Mouse (Mus musculus): ENCODE measurements around the gene Pip5kl1. TPM values are rescaled to one million over a fixed set of nuclear protein-coding genes. Genes with fewer than 3 reads are reported as not detected.

The Pip5kl1 gene
- polyA plus RNA-seq, 1 experiment from 2014 or later = 0.08 TPM

GRCm38 (mm10) chr2:32574901-32575585, 446 bp downstream of the Pip5kl1 start:
- DNase-seq (ENCODE audit: low spot score) (peak; percentile 59), ATAC-seq (ENCODE audit: low FRiP score, low TSS enrichment) (peak; percentile 16; the same call in 1 of the 2 replicates)
- H3K4me1 ChIP-seq (replicated peaks; ENCODE audit: control insufficient read depth, insufficient read depth) = 0 out of 2 replicates have a peak, but pooled peaks cover 4% of the 10 kb centered on the region
- WGBS = 3% methylated on average over 26 of the region's 26 CpGs
- no peaks in the 10 kb centered on the region for H3K27me3 ChIP-seq (ENCODE audit: control insufficient read depth, insufficient read depth, low read length)
- 0 out of 2 replicates have a peak, but pooled peaks cover 5% of the 10 kb centered on the region for H3K36me3 ChIP-seq (ENCODE audit: control insufficient read depth, insufficient read depth, low read length)
- no peak for TF ChIP-seq EP300 (optimal IDR thresholded peaks at IDR 0.05)
- TF ChIP-seq CTCF (IDR thresholded peaks at IDR 0.05; ENCODE audit: low read depth) = peak; percentile 83
- no peak overlapping the region for H3K27ac ChIP-seq (replicated peaks)
- H3K9ac ChIP-seq (ENCODE audit: low read length) = peak overlapping the region; percentile 35
- H3K4me2 ChIP-seq (replicated peaks; ENCODE audit: low read depth) = peak overlapping the region; percentile 59
- no peaks in the 10 kb centered on the region for H3K9me3 ChIP-seq (ENCODE audit: control insufficient read depth, low read length)
- H3K4me3 ChIP-seq (ENCODE audit: low read depth, low read length) = peak overlapping the region; percentile 27

GRCm38 (mm10) chr2:32575586-32576160, 1.1 kb downstream of the Pip5kl1 start, which contains the start of gene 9430097D07Rik:
Gene 9430097D07Rik (minus strand): TSS chr2:32575684.
- no peaks in the 10 kb centered on the region for H3K9me3 ChIP-seq (ENCODE audit: control insufficient read depth, low read length)
- peak within 1 kb of the TSS; percentile 35 for H3K9ac ChIP-seq (ENCODE audit: low read length)
- H3K27ac ChIP-seq (replicated peaks) = no peak within 1 kb of the TSS
- WGBS = 9% methylated on average over 28 of the region's 28 CpGs
- H3K27me3 ChIP-seq (ENCODE audit: control insufficient read depth, insufficient read depth, low read length) = no peaks in the 10 kb centered on the region
- H3K36me3 ChIP-seq (ENCODE audit: control insufficient read depth, insufficient read depth, low read length) = 0 out of 2 replicates have a peak, but pooled peaks cover 5% of the 10 kb centered on the region
- H3K4me1 ChIP-seq (replicated peaks; ENCODE audit: control insufficient read depth, insufficient read depth) = 0 out of 2 replicates have a peak, but pooled peaks cover 4% of the 10 kb centered on the region
- no peak for TF ChIP-seq CTCF (IDR thresholded peaks at IDR 0.05; ENCODE audit: low read depth)
- no peak for TF ChIP-seq EP300 (optimal IDR thresholded peaks at IDR 0.05)
- H3K4me3 ChIP-seq (ENCODE audit: low read depth, low read length) = peak within 1 kb of the TSS; percentile 27
- peak within 1 kb of the TSS; percentile 59 for H3K4me2 ChIP-seq (replicated peaks; ENCODE audit: low read depth)
- DNase-seq (ENCODE audit: low spot score) = peak; percentile 37
- ATAC-seq (ENCODE audit: low FRiP score, low TSS enrichment) = no peak

GRCm38 (mm10) chr2:32576532-32576931, 1.9 kb downstream of the Pip5kl1 start:
- TF ChIP-seq CTCF (IDR thresholded peaks at IDR 0.05; ENCODE audit: low read depth) (no peak), EP300 (optimal IDR thresholded peaks at IDR 0.05) (no peak)
- 91% methylated on average over 9 of the region's 9 CpGs for WGBS
- Histone ChIP-seq H3K27ac (replicated peaks) (no peak overlapping the region), H3K27me3 (ENCODE audit: control insufficient read depth, insufficient read depth, low read length) (no peaks in the 10 kb centered on the region), H3K9me3 (ENCODE audit: control insufficient read depth, low read length) (no peaks in the 10 kb centered on the region), H3K4me3 (ENCODE audit: low read depth, low read length) (no peak overlapping the region), H3K36me3 (ENCODE audit: control insufficient read depth, insufficient read depth, low read length) (0 out of 2 replicates have a peak, but pooled peaks cover 5% of the 10 kb centered on the region), H3K4me2 (replicated peaks; ENCODE audit: low read depth) (no peak overlapping the region), H3K4me1 (replicated peaks; ENCODE audit: control insufficient read depth, insufficient read depth) (0 out of 2 replicates have a peak, but pooled peaks cover 4% of the 10 kb centered on the region), H3K9ac (ENCODE audit: low read length) (no peak overlapping the region)
- DNase-seq (ENCODE audit: low spot score) = no peak
- ATAC-seq (ENCODE audit: low FRiP score, low TSS enrichment) = no peak

- ATAC-seq (ENCODE audit: low FRiP score, low TSS enrichment) = no peak
- 34% methylated on average over 24 of the region's 30 CpGs for WGBS
- DNase-seq (ENCODE audit: low spot score) = peak; percentile 51
- Histone ChIP-seq H3K4me2 (replicated peaks; ENCODE audit: low read depth) (no peak overlapping the region), H3K36me3 (ENCODE audit: control insufficient read depth, insufficient read depth, low read length) (no peaks in the 10 kb centered on the region), H3K9me3 (ENCODE audit: control insufficient read depth, low read length) (no peaks in the 10 kb centered on the region), H3K9ac (ENCODE audit: low read length) (no peak overlapping the region), H3K4me1 (replicated peaks; ENCODE audit: control insufficient read depth, insufficient read depth) (peaks cover 4% of the 10 kb centered on the region; the same call in 1 of the 2 replicates), H3K4me3 (ENCODE audit: low read depth, low read length) (no peak overlapping the region), H3K27ac (replicated peaks) (no peak overlapping the region), H3K27me3 (ENCODE audit: control insufficient read depth, insufficient read depth, low read length) (no peaks in the 10 kb centered on the region)
- TF ChIP-seq EP300 (optimal IDR thresholded peaks at IDR 0.05) (no peak), CTCF (IDR thresholded peaks at IDR 0.05; ENCODE audit: low read depth) (no peak)
Measured at GRCm38 (mm10) chr2:32578146-32579046, 3.8 kb downstream of the Pip5kl1 start.

- TF ChIP-seq CTCF (IDR thresholded peaks at IDR 0.05; ENCODE audit: low read depth) (peak; percentile 28), EP300 (optimal IDR thresholded peaks at IDR 0.05) (no peak)
- Histone ChIP-seq H3K9ac (ENCODE audit: low read length) (no peak overlapping the region), H3K4me3 (ENCODE audit: low read depth, low read length) (no peak overlapping the region), H3K9me3 (ENCODE audit: control insufficient read depth, low read length) (no peaks in the 10 kb centered on the region), H3K4me2 (replicated peaks; ENCODE audit: low read depth) (no peak overlapping the region), H3K27me3 (ENCODE audit: control insufficient read depth, insufficient read depth, low read length) (no peaks in the 10 kb centered on the region), H3K4me1 (replicated peaks; ENCODE audit: control insufficient read depth, insufficient read depth) (no peaks in the 10 kb centered on the region; the same call in 1 of the 2 replicates), H3K27ac (replicated peaks) (no peak overlapping the region), H3K36me3 (ENCODE audit: control insufficient read depth, insufficient read depth, low read length) (no peaks in the 10 kb centered on the region)
- ATAC-seq (ENCODE audit: low FRiP score, low TSS enrichment) (no peak), DNase-seq (ENCODE audit: low spot score) (no peak)
- 43% methylated on average over 19 of the region's 19 CpGs for WGBS
Measured at GRCm38 (mm10) chr2:32581450-32582095, 7.0 kb downstream of the Pip5kl1 start.
